Mouse (Mus musculus) G1E-ER4 (cell line): ENCODE measurements around the gene Dohh. TPM values are rescaled to one million over a fixed set of nuclear protein-coding genes. Genes with fewer than 3 reads are reported as not detected.

ENCODE experiments used
- GATA1 ChIP-seq: IDR thresholded peaks from one replicate; pipeline ENCODE4 v1.8.0; 2012; ENCODE audit warnings: low read length, inconsistent platforms
- polyA plus RNA-seq: library from polyadenylated mRNA; stranded (reverse); fragments of >175 nt; gene quantifications from 2 replicates; pipeline ENCODE4 v1.2.3, GENCODE M21; 2012

Dohh gene
- polyA plus RNA-seq, 1 experiment: 292 TPM

DNA sequence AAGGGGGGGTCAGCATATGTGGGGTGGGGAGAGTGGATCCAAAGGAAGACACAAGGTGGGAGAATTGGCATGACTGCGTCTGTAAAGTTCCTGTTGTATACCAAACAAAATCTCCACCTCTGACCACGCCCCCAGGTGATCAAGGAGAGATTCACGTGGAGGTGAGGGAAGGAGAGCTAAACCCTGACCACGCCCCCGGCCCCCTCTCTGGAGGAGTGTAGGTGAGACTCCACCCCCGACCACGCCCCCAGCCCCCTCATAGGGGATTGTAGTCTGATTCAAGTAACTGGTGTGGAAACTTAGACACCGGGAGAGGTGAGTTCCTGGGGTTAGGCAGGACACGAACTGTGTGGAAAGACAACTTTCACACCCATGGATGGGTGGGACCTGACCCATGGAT lies 19.9 kb downstream of the Dohh start:
- TF ChIP-seq GATA1: no peak

DNA sequence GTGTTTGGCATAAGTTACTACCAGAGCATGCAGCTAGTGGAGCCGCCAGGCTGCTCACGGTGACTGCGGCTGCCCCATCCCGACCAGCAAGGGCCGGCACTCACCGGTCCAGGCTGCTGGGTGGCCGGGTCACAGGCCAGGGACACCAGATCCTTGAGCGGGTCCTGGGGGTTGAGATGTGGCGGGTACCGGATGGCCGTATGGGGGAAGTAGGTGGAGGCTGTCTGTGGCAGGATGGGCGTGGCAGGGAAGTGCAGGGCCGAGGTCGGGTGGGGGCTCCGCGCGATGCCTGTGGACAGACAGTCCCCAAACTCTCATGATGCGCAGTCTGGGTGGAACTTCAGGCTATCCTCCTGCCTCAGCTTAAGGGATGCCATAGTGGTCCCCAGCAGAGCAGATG lies 20.5 kb downstream of the Dohh start:
- no peak for TF ChIP-seq GATA1

DNA sequence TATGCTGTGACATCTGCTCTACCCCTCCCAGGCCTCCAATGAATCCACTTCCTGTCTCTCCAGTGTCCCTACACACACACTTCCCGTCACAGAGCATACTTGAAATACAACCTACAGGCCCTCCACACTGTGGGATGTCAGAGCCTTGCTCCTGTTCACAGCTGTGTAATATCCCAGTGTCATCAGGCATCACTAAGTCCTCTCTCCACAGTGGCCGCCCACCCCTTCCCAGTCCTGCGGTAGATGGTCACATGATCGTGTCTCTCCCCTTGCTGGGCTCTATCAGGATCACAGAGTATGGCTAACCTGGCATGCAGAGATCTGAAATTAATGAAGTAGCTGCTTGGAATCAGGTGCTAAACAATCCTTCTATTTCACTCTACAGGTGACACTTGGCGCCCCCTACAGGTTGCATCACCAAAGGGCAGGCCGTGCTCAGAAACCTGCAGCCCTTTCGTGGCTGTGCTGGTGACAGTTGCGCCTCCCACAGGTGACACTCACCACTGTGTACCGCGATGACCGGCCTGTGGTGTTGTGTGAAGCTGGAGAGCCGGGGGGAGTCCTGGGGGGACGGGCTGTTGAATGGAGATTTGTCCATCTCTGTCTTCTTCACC lies 21.5 kb downstream of the Dohh start:
- no peak for TF ChIP-seq GATA1

DNA sequence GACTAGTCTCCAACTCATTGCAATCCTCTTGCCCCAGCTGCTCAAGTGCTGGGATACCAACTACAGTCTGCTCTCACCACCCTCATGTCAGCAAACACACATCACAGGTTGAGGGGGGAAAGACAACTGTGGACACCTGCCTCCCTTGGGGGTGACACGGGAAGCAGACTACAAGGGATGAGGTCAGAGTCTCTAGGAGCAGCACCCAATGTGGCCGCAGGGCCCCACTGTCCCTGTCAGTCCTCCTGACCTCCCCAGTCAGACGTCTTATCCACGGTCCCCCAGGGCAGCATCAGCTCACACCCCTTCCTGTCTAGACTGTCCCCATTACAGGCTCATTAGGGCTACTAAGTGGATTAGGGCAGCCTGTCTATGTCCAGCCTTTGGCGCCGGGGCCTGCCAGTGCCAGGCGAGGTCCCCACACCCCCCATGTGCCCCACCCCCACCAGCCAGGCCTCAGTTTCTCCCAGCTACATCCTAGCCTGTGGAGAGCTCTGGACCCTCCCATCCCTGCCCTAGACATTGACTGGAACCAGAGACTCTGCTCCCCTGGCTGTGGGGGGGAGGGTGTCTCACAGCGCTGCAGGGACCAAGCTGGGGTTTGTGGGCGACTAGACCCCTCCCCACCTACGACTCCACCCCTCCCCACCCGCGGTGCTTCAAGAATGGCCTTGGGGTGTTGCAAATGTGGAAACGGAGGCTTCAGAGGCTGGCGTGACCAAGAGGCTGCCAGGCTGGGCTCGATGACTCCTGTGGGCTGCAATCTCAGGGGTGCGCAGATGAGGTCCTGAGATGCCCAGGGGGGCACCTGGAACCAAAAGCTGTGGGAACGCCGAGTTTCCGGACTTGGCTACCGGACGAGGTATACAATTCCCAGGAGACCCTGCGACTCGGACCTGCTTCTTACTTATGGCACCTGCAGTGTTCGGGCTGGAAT lies 22.5 kb downstream of the Dohh start:
- TF ChIP-seq GATA1: no peak

DNA sequence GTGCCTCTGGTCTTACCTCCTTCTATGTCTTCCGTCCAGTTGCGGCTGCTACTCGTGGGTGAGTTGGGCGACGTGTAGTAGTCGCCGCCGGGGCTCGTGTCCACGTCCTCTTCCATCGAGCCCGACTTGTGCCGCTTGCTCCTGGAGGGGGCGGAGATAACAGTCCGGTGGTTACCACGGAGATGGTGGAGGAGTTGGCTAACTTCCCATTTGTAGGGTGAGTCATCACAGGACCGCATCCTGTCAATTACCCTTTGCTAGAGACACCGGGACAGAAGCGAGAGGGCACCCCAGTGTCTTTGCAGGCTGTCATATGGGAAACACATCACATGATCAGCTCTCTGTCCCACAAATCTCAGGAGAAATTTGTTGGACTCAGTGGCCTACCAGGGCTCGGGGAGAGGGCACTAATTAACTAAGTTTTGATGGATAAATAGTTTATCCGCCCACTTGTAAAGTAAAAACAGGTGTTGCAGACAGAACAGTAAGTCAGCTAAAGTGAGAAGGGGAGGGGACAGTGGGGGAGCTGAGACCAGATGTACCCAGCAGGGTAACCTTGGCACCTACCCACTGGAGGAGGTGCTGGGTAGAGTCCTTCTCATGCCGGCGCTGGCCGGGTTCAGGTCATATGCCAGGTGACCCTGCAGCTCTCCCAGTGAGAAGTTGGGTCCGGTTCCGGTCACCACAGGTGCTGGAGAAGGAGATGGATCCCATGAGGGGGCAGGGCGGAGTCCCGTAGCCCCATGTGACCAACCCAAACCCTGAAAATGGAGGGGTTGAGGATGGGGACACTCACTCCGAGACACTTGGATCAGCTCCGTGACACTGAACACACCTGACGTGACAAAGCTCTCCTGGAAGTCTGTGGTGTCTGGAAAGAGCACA lies 23.6 kb downstream of the Dohh start:
- no peak for TF ChIP-seq GATA1

DNA sequence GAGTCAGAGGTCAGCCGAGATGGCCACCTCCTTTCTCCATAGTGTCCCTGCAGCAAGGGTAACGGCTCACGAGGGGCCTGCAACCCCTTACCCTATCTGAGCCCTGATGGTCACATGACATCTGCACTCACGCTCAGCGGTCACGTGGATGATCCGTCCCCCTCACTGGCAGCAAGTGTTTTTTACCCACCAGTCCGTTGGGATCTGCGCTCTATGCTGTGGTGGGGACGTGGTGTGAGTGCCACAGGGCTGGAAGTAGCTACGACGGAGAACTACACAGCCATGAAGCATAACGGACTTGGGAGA lies 24.1 kb downstream of the Dohh start:
- no peak for TF ChIP-seq GATA1

DNA sequence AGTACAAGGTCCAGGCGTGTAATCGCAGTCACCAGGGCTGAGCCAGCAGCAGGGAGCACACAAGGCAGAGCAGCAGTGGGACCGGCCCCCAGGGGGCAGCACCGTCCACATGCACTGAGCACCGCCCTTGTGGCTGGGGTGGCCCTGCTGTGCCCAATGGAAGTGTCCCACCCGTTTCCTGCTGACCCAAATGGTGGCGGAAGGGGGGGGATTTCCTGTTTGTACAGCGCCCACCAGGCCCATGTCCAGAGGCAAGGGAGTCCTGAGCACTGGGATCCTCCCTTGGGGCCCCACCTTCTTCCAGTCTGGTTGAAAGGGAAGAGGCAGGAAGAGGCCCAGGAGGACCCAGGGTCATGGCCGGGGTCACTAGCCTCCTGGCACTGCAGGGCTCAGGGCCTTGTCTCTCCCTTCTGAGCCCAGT lies 24.7 kb downstream of the Dohh start:
- TF ChIP-seq GATA1: no peak

DNA sequence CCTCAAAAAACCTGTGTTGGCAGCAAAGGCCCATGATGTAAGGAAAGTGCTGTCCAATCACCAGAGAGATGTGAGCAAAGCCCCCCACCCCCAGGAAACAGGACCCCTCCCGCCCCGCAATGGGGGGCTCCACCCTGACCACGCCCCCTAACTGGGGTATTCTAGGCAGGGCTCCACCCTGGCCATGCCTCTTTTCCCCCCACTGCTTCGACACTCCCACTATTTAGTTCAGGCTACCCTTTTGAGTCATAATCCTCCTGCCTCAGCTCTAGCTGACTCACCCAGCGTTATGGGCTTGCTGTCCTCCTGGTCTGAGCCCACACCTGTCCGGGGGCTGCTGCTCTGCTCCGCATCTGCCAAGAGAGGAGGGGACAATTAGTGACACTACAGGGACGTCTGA lies 25.1 kb downstream of the Dohh start:
- no peak for TF ChIP-seq GATA1

DNA sequence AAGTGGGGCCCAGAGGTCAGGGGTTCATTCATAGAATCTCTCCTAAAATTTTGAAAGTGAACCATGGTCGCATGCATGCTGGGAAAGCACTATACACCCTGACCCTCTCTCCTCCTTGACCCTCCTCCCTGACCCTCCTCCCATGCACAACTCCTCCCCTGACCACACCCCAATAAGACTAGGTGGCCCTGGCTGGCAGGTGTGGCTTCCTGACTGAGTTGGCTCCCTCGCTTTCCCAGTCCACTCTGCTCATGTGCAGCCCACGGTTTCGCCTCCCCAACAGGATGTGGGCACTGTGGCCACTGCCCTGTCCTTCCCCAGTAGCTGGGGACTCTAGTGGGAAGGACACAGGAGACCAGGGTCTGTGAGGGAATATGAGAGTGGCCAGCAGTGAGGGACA lies 26.1 kb downstream of the Dohh start:
- no peak for TF ChIP-seq GATA1

DNA sequence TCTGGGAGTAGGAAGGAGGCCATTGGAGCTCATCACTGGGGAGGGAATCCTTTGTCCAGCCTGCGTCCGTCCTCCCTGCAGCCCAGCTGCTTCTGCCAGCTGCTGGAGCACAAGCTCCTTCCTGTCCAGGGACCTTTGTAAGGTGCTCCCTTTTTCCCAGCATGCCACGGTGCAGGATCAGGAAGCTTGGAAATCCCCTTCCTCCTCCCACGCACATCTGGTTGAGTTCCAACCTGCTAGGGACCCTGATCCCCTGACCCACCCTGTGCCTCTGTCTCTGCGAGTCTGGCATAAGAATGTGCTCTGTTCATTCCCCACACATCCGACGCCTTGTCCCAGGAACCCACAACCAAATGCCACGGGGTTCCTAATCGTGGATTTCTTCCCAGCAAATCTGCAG lies 26.8 kb downstream of the Dohh start:
- no peak for TF ChIP-seq GATA1

DNA sequence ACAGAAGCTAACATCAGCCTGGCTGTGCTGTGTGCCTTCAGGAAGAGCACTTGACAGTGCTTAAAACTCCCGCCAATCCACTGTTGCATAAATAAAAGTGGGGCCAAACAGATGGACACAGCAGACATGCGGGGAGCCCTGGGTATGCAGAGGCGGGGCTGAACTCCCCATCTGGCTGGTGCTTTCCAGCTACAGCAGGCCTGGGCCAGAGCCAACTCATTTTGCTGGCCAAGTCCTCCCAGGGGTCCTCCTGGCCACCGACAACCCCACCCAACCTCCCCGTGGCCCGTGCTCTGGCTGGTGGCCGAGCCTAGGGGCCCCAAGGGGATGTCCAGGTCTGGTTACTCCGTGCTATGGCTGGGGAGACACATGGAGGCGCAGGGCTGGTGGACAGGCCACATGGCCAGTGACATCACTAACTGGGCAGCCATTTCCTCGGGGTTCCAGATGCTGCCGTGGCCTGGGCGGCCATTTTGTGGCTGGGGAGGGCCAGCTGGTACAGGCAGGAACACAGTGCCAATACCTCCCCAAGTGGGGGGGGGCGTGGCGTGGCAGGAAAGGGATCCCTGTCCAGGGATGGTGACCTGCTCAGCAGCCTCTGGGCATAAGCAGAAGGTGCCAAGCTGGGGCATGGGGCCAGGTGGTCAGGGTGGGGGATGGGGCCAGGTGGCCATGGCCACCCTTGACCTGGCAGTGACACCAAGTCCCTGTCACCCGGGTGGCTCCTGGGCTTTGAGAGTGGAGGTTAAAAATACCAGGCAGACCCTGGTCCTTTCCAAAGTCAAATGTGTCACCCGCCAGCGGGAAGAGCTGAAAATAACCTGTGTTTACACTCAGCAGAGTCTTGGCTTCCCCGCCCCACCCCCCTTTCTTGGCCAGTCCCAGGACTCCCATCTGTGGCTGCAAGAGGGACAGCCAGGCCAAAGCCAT lies 27.5 kb downstream of the Dohh start:
- TF ChIP-seq GATA1: no peak

DNA sequence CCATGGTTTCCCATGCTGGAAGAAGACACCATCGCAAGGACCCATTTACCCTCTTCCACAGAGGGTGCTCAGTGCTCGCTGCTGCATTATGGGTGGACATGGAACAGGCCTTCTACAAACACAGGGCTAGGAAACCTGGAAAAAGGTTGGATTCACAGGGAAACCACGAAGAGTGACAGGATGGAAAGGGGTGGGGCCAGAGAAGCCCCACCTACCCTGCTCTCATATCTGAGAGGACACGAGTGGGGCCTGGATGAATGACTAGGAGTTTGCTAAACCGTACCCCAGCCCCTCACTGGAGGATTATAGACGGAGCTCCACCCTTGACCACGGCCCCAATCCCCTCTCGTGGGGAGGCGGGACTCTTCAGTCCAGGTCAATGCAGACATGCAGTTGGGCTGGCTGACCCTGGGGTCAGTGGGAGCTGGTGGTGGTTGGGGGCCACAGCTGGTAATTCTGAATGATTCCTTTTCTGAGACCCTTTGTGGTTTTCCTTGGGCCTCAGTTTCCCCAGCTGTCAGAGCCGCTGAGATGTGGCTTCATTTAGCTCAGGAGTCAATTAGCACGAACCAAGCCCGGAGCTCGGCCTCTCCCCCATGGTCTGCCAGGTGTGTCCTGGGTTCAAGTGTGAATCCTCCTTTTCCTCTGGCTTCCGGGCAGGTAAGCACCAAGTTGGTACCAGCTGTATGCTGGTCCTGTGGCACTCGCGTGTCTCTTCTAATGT lies 28.5 kb downstream of the Dohh start:
- no peak for TF ChIP-seq GATA1

DNA sequence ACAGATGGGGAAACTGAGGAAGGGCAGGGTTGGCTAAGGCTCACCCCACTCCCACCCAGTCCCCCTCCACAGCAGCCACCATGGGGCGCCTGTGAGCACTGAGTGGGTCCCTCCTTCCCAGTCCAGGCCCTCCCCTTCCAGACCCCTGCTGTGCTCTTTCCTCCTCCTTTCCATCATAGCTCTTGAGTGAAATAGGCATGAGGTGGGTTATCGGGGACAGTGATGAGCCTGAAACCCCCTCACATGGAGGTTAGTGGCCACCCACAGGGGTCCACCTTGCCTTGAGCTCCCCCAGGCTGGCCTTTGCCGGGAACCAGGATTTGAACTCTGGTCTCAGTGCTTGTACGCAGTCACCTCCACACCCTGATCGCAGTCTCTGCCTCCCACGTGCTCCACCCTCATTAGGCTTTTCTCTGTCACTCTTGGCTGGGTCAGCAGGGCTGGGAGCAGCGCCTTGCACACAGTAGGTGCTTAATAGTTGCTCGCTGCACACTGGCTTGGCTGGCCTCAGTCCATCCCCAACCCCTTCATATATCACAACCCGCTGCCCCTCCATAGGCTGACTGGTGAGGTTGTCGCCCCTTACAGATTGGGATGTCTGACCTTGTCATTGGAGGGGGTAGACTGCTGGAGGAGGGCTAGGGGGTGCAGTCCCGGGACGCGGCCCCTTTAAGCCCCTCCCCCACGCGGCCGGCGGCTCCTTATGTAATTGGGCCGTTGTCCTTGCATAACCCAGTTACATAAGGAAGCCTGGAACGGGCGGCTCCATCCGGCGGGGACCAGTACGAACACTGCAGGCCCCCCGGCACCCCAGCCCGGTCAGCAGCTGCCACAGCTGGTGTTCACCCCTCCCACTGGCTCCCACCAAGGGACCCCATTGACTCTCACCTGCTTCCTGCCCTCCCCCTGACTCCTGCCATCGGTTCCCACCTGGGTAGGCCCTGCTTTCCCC lies 29.4 kb downstream of the Dohh start:
- TF ChIP-seq GATA1: no peak

DNA sequence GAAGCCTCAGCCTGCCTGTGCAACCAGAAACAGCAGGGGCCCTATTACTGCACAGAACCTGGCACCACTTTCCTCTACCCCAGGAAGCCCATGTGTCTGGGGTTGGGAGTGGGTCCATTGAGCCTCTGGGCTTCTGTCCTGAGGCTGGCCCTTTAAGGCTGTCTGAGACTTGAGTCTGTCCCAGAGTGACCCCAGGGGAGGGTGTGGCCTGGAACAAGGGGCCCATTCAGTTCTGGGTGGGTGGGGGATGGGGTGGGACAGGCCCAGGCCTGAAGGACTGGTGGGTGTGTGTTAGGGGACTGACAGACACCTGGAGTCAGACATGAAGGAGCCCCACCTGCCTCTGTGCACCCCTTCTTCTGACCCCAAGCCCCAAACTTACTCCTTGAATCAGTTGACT lies 30.5 kb downstream of the Dohh start:
- no peak for TF ChIP-seq GATA1
